Mouse (Mus musculus) neutrophil, adult 5-6 weeks (primary cell): ENCODE measurements around the gene Olfr411. TPM values are rescaled to one million over a fixed set of nuclear protein-coding genes. Genes with fewer than 3 reads are reported as not detected.

Experiments
- ATAC-seq: fragments of 151-379, 151-347 bp; 2 replicates; pipeline ENCODE4 v1.8.0; 2017; ENCODE audit warnings: mild to moderate bottlenecking, moderate TSS enrichment; ENCODE audit not compliant: insufficient number of reproducible peaks, poor library complexity, low FRiP score, severe bottlenecking; ENCODE audit errors: extremely low read depth
- total RNA-seq: library from RNA; stranded (forward); fragments of 200-1000 nt; gene quantifications from 2 replicates; pipeline ENCODE4 v1.2.3, GENCODE M21; 2017

The Olfr411 gene
- total RNA-seq = not detected in 2 replicates

GRCm38 (mm10) chr11:74352550-74352949, at the start of gene Olfr411:
TSS of gene Olfr411 (minus strand) at chr11:74352650.
- ATAC-seq = no peak

GRCm38 (mm10) chr11:74402126-74402525, 49.7 kb upstream of the Olfr411 start:
- ATAC-seq = no peak

GRCm38 (mm10) chr11:74395583-74395982, 43.1 kb upstream of the Olfr411 start:
- ATAC-seq = no peak

- ATAC-seq = no peak
These were observed 41.0 kb upstream of the Olfr411 start for GRCm38 (mm10) chr11:74393489-74393888.

GRCm38 (mm10) chr11:74392903-74393302, 40.5 kb upstream of the Olfr411 start:
- no peak for ATAC-seq

- ATAC-seq = no peak
These were observed 39.4 kb upstream of the Olfr411 start for GRCm38 (mm10) chr11:74391899-74392298.

GRCm38 (mm10) chr11:74387203-74387602, 34.8 kb upstream of the Olfr411 start:
- no peak for ATAC-seq

GRCm38 (mm10) chr11:74385674-74386073, 33.2 kb upstream of the Olfr411 start:
- ATAC-seq = no peak

- ATAC-seq = no peak
These were observed 26.9 kb upstream of the Olfr411 start for GRCm38 (mm10) chr11:74379166-74379873.

- ATAC-seq = no peak
These were observed 24.4 kb upstream of the Olfr411 start for GRCm38 (mm10) chr11:74376847-74377246.

- peak; percentile 41; the same call in 1 of the 2 replicates for ATAC-seq
These were observed 19.1 kb upstream of the Olfr411 start for GRCm38 (mm10) chr11:74371393-74372100.

- no peak for ATAC-seq
These were observed 9.3 kb upstream of the Olfr411 start, which contains the start of gene Olfr412 for GRCm38 (mm10) chr11:74361769-74362168. TSS of gene Olfr412 (plus strand) at chr11:74362069.

GRCm38 (mm10) chr11:74337931-74338330, 14.5 kb downstream of the Olfr411 start, which contains the start of gene Olfr410:
TSS of gene Olfr410 (minus strand) at chr11:74338031.
- no peak for ATAC-seq

- no peak for ATAC-seq
These were observed 23.7 kb downstream of the Olfr411 start for GRCm38 (mm10) chr11:74328781-74329180.

- no peak for ATAC-seq
These were observed 26.4 kb downstream of the Olfr411 start for GRCm38 (mm10) chr11:74326044-74326443.

Other genes with a start within 250 kb of the Olfr411 start
- gene Olfr401, start 238.9 kb downstream of the Olfr411 start, total RNA-seq = not detected in 2 replicates
- 0.12 TPM in 1 of 2 replicates, not detected in the other for gene Olfr402, start 199.1 kb downstream of the Olfr411 start, total RNA-seq
- not detected in 2 replicates for gene Olfr403, start 166.4 kb downstream of the Olfr411 start, total RNA-seq
- gene Olfr43, start 141.3 kb downstream of the Olfr411 start, total RNA-seq = not detected in 2 replicates
- gene Olfr406, start 92.8 kb downstream of the Olfr411 start, total RNA-seq = not detected in 2 replicates
- gene Olfr59, start 68.9 kb downstream of the Olfr411 start, total RNA-seq = 0.70 TPM in 1 of 2 replicates, not detected in the other
- gene Olfr410, start 14.6 kb downstream of the Olfr411 start, total RNA-seq = not detected in 2 replicates
- gene Olfr412, start 9.4 kb upstream of the Olfr411 start, total RNA-seq = not detected in 2 replicates